Mouse (Mus musculus): ENCODE results near the gene Tas1r3. TPM values are rescaled to one million over a fixed set of nuclear protein-coding genes. Genes with fewer than 3 reads are reported as not detected.

Tas1r3 gene
- polyA plus RNA-seq, 1 experiment: 0.28 TPM

- H3K9me3 ChIP-seq (replicated peaks; ENCODE audit: control insufficient read depth, insufficient read depth, low read length, poor library complexity, severe bottlenecking): no peaks in the 10 kb centered on the region
- H3K4me1 ChIP-seq (ENCODE audit: control insufficient read depth, insufficient read depth, low read length): peaks cover 2% of the 10 kb centered on the region
- 0 out of 2 replicates have a peak overlapping the region, but pooled peaks have one; percentile 20 for H3K27ac ChIP-seq (ENCODE audit: insufficient read depth, low read length)
- H3K4me3 ChIP-seq (ENCODE audit: low read depth, low read length): peak overlapping the region; percentile 88
- TF ChIP-seq POLR2A (IDR thresholded peaks at IDR 0.05; ENCODE audit: insufficient read depth, low read length) (no peak), EP300 (IDR thresholded peaks at IDR 0.05; ENCODE audit: insufficient read depth, low read depth, low read length) (no peak)
- peak overlapping the region; percentile 74 for H3K9ac ChIP-seq (ENCODE audit: low read depth, poor library complexity, severe bottlenecking)
- H3K36me3 ChIP-seq (ENCODE audit: control insufficient read depth, insufficient read depth, low read length, poor library complexity, severe bottlenecking): 0 out of 2 replicates have a peak, but pooled peaks cover 2% of the 10 kb centered on the region
- H3K27me3 ChIP-seq (ENCODE audit: control insufficient read depth, insufficient read depth, low read length, poor library complexity, severe bottlenecking): no peaks in the 10 kb centered on the region
Observed at GRCm38 (mm10) chr4:155831831-155832230, 31.3 kb downstream of the Tas1r3 start.

- Histone ChIP-seq H3K27ac (ENCODE audit: insufficient read depth, low read length) (peak within 1 kb of the TSS; percentile 47), H3K27me3 (ENCODE audit: control insufficient read depth, insufficient read depth, low read length, poor library complexity, severe bottlenecking) (no peaks in the 10 kb centered on the region), H3K36me3 (ENCODE audit: control insufficient read depth, insufficient read depth, low read length, poor library complexity, severe bottlenecking) (peaks cover 4% of the 10 kb centered on the region; the same call in 1 of the 2 replicates), H3K9me3 (replicated peaks; ENCODE audit: control insufficient read depth, insufficient read depth, low read length, poor library complexity, severe bottlenecking) (no peaks in the 10 kb centered on the region), H3K9ac (ENCODE audit: low read depth, poor library complexity, severe bottlenecking) (peak within 1 kb of the TSS; percentile 74), H3K4me1 (ENCODE audit: control insufficient read depth, insufficient read depth, low read length) (peaks cover 2% of the 10 kb centered on the region), H3K4me3 (ENCODE audit: low read depth, low read length) (peak within 1 kb of the TSS; percentile 88)
- TF ChIP-seq POLR2A (IDR thresholded peaks at IDR 0.05; ENCODE audit: insufficient read depth, low read length) (peak; percentile 83), EP300 (IDR thresholded peaks at IDR 0.05; ENCODE audit: insufficient read depth, low read depth, low read length) (no peak; the same call in 1 of the 2 replicates), CTCF (IDR thresholded peaks at IDR 0.05; ENCODE audit: low read depth, low read length) (peak; percentile 93)
Observed at GRCm38 (mm10) chr4:155831205-155831766, 31.9 kb downstream of the Tas1r3 start, which contains the start of gene Aurkaip1. Gene Aurkaip1 (plus strand): TSS chr4:155831272.

GRCm38 (mm10) chr4:155830596-155830995 lies 32.6 kb downstream of the Tas1r3 start:
- TF ChIP-seq CTCF (IDR thresholded peaks at IDR 0.05; ENCODE audit: low read depth, low read length) (no peak), EP300 (IDR thresholded peaks at IDR 0.05; ENCODE audit: insufficient read depth, low read depth, low read length) (no peak), POLR2A (IDR thresholded peaks at IDR 0.05; ENCODE audit: insufficient read depth, low read length) (no peak)
- Histone ChIP-seq H3K4me1 (ENCODE audit: control insufficient read depth, insufficient read depth, low read length) (peaks cover 2% of the 10 kb centered on the region), H3K27me3 (ENCODE audit: control insufficient read depth, insufficient read depth, low read length, poor library complexity, severe bottlenecking) (no peaks in the 10 kb centered on the region), H3K9me3 (replicated peaks; ENCODE audit: control insufficient read depth, insufficient read depth, low read length, poor library complexity, severe bottlenecking) (no peaks in the 10 kb centered on the region), H3K9ac (ENCODE audit: low read depth, poor library complexity, severe bottlenecking) (no peak overlapping the region), H3K27ac (ENCODE audit: insufficient read depth, low read length) (peak overlapping the region; percentile 43; the same call in 1 of the 2 replicates), H3K36me3 (ENCODE audit: control insufficient read depth, insufficient read depth, low read length, poor library complexity, severe bottlenecking) (peaks cover 5% of the 10 kb centered on the region; the same call in 1 of the 2 replicates), H3K4me3 (ENCODE audit: low read depth, low read length) (peak overlapping the region; percentile 48)

GRCm38 (mm10) chr4:155829866-155830265 lies 33.3 kb downstream of the Tas1r3 start:
- Histone ChIP-seq H3K4me1 (ENCODE audit: control insufficient read depth, insufficient read depth, low read length) (peaks cover 2% of the 10 kb centered on the region), H3K9me3 (replicated peaks; ENCODE audit: control insufficient read depth, insufficient read depth, low read length, poor library complexity, severe bottlenecking) (no peaks in the 10 kb centered on the region), H3K27me3 (ENCODE audit: control insufficient read depth, insufficient read depth, low read length, poor library complexity, severe bottlenecking) (no peaks in the 10 kb centered on the region), H3K4me3 (ENCODE audit: low read depth, low read length) (no peak overlapping the region), H3K27ac (ENCODE audit: insufficient read depth, low read length) (peak overlapping the region; percentile 47), H3K9ac (ENCODE audit: low read depth, poor library complexity, severe bottlenecking) (no peak overlapping the region), H3K36me3 (ENCODE audit: control insufficient read depth, insufficient read depth, low read length, poor library complexity, severe bottlenecking) (peaks cover 12% of the 10 kb centered on the region)
- no peak for TF ChIP-seq POLR2A (IDR thresholded peaks at IDR 0.05; ENCODE audit: insufficient read depth, low read length)
- no peak for TF ChIP-seq CTCF (IDR thresholded peaks at IDR 0.05; ENCODE audit: low read depth, low read length)
- no peak for TF ChIP-seq EP300 (IDR thresholded peaks at IDR 0.05; ENCODE audit: insufficient read depth, low read depth, low read length)

- Histone ChIP-seq H3K9ac (ENCODE audit: low read depth, poor library complexity, severe bottlenecking) (no peak overlapping the region), H3K9me3 (replicated peaks; ENCODE audit: control insufficient read depth, insufficient read depth, low read length, poor library complexity, severe bottlenecking) (no peaks in the 10 kb centered on the region), H3K4me1 (ENCODE audit: control insufficient read depth, insufficient read depth, low read length) (no peaks in the 10 kb centered on the region), H3K27me3 (ENCODE audit: control insufficient read depth, insufficient read depth, low read length, poor library complexity, severe bottlenecking) (no peaks in the 10 kb centered on the region), H3K27ac (ENCODE audit: insufficient read depth, low read length) (no peak overlapping the region), H3K4me3 (ENCODE audit: low read depth, low read length) (no peak overlapping the region), H3K36me3 (ENCODE audit: control insufficient read depth, insufficient read depth, low read length, poor library complexity, severe bottlenecking) (peaks cover 70% of the 10 kb centered on the region)
- TF ChIP-seq EP300 (IDR thresholded peaks at IDR 0.05; ENCODE audit: insufficient read depth, low read depth, low read length): no peak
- no peak for TF ChIP-seq CTCF (IDR thresholded peaks at IDR 0.05; ENCODE audit: low read depth, low read length)
- TF ChIP-seq POLR2A (IDR thresholded peaks at IDR 0.05; ENCODE audit: insufficient read depth, low read length): no peak
Observed at GRCm38 (mm10) chr4:155823443-155823842, 39.7 kb downstream of the Tas1r3 start.

GRCm38 (mm10) chr4:155821025-155821424 lies 42.1 kb downstream of the Tas1r3 start:
- peaks cover 90% of the 10 kb centered on the region for H3K36me3 ChIP-seq (ENCODE audit: control insufficient read depth, insufficient read depth, low read length, poor library complexity, severe bottlenecking)
- no peaks in the 10 kb centered on the region for H3K4me1 ChIP-seq (ENCODE audit: control insufficient read depth, insufficient read depth, low read length)
- no peak overlapping the region for H3K4me3 ChIP-seq (ENCODE audit: low read depth, low read length)
- no peak overlapping the region for H3K9ac ChIP-seq (ENCODE audit: low read depth, poor library complexity, severe bottlenecking)
- H3K27me3 ChIP-seq (ENCODE audit: control insufficient read depth, insufficient read depth, low read length, poor library complexity, severe bottlenecking): no peaks in the 10 kb centered on the region
- peak; percentile 1 for TF ChIP-seq CTCF (IDR thresholded peaks at IDR 0.05; ENCODE audit: low read depth, low read length)
- TF ChIP-seq POLR2A (IDR thresholded peaks at IDR 0.05; ENCODE audit: insufficient read depth, low read length): no peak
- H3K9me3 ChIP-seq (replicated peaks; ENCODE audit: control insufficient read depth, insufficient read depth, low read length, poor library complexity, severe bottlenecking): no peaks in the 10 kb centered on the region
- no peak overlapping the region for H3K27ac ChIP-seq (ENCODE audit: insufficient read depth, low read length)
